Mouse (Mus musculus) gastrocnemius, adult 2 months (tissue): ENCODE measurements at regions not wholly inside any gene's neighbourhood (a gene's known extent, or its start where the extent isn't known, plus 50 kb on each side); places are given as distances from the start of the nearest gene placed in this dataset.
"Not testable (repeated sequence)": the region's sequence is repeated elsewhere in the genome, so short reads cannot be mapped to it uniquely, and the experiment has no call there.

Experiments
- DNase-seq: peaks from one replicate; pipeline ENCODE4 v3.0.0; 2022
- H3K27ac ChIP-seq: fragments of 200-600 bp; 2 replicates; pipeline ENCODE4 v1.8.1; 2022; ENCODE audit warnings: mild to moderate bottlenecking
- H3K4me3 ChIP-seq: fragments of 200-600 bp; 2 replicates; pipeline ENCODE4 v1.8.1; 2022; ENCODE audit warnings: mild to moderate bottlenecking, moderate library complexity
- CTCF ChIP-seq: fragments of 200-600 bp; IDR thresholded peaks from 2 replicates; pipeline ENCODE4 v1.8.1; 2022; ENCODE audit warnings: antibody characterized with exemption, mild to moderate bottlenecking, moderate library complexity
- intact Hi-C: fragments of 180-260 bp; cut with DNase I; formaldehyde crosslinking; loops from one replicate; pipeline ENCODE4 v1.15.1; 2025

GRCm38 (mm10) chr5:59831836-59832235 is 1976.8 kb upstream of the G6pd2 start:
- no peak overlapping the region for H3K4me3 ChIP-seq
- no peak overlapping the region for H3K27ac ChIP-seq
- intact Hi-C loops: no loop called here
- no peak for TF ChIP-seq CTCF
- DNase-seq: no peak

GRCm38 (mm10) chr5:59845745-59846144 is 1962.9 kb upstream of the G6pd2 start:
- no peak for TF ChIP-seq CTCF
- H3K27ac ChIP-seq: no peak overlapping the region
- intact Hi-C loops: no loop called here
- no peak overlapping the region for H3K4me3 ChIP-seq
- no peak for DNase-seq

GRCm38 (mm10) chr5:59847643-59848042 is 1961.0 kb upstream of the G6pd2 start:
- Histone ChIP-seq H3K4me3 (no peak overlapping the region), H3K27ac (no peak overlapping the region)
- no peak for DNase-seq
- intact Hi-C loops: no loop called here
- TF ChIP-seq CTCF: no peak

DNA sequence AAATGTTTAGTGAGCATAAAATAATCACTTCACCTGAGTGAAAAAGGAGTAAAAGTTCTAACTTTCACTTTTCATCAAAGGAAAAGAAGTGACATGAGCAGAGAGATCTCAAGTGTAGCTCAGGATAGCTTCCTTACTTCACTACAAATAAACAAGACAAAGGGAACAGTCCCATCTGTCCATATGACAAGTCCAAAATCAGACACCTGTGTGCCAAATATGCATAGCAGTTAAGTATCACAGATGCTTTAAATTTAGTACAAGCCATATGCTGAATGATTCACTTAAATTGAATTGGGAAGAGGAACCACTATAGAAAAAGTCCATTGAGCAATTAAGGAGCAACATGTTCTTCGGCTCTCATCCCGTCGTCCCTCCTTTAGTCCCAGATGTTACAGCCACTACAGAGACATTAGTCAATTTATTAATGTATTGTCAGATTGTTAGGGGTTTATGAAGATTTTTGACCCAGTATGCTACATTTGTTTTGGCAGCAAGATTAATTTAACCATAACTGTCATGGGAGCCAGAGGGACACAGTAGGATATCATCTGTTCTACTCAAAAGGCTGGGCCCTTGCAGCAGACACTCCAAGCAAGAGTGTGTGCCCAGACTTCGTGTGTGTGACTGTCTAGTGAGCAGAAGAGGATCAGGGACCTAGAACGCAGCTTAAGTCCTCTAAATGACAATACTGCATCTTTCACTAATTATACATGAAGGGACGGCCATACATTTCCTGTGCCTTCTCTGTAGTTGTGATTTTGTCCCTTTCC is 1914.5 kb upstream of the G6pd2 start:
- DNase-seq: no peak
- TF ChIP-seq CTCF: no peak
- H3K4me3 ChIP-seq: no peak overlapping the region
- intact Hi-C loops: no loop called here
- no peak overlapping the region for H3K27ac ChIP-seq

DNA sequence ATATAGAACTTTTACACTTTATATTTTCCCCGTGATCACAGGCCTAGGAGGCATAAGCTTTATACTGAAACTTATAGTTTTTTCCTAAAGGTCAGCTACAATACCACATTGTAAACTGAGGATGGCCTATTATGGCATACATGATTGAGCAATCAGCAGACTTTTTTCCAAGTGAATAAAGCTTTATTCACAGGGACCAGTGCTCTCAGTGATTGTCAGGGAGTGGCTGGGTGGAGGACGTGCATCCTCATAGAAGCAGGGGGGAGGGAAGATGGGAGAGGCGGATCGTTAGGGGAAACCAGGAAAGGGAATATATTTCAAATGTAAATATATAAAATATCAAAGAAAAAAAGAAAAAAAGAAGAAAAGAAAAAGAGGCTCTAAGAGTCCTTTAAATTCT is 1886.7 kb upstream of the G6pd2 start:
- intact Hi-C loops: no loop called here
- no peak for DNase-seq
- Histone ChIP-seq H3K4me3 (no peak overlapping the region), H3K27ac (no peak overlapping the region)
- TF ChIP-seq CTCF: no peak

DNA sequence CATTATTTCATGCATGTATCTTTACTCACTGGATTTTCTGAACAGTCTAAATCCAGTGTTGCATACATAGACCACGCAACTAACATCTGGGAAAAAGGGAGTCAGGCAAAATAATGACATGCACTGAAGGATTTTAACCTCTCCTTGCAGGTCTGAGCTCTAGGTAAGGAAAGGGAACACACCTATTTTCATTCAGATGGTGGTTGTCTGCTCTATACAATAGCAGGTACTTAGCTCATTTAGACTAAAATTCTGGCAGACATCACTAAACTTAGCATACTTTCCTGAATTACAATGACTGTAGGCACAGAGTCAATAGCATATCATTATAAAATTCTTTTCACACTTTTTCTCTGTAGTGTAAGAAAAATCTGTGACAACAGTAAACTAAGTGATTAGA is 1867.8 kb upstream of the G6pd2 start:
- intact Hi-C loops: no loop called here
- H3K27ac ChIP-seq: no peak overlapping the region
- no peak overlapping the region for H3K4me3 ChIP-seq
- DNase-seq: no peak
- no peak for TF ChIP-seq CTCF

- Histone ChIP-seq H3K4me3 (no peak overlapping the region), H3K27ac (no peak overlapping the region)
- no peak for TF ChIP-seq CTCF
- DNase-seq: no peak
- intact Hi-C loops: no loop called here
These were observed 1862.9 kb upstream of the G6pd2 start for GRCm38 (mm10) chr5:59945761-59946160.

DNA sequence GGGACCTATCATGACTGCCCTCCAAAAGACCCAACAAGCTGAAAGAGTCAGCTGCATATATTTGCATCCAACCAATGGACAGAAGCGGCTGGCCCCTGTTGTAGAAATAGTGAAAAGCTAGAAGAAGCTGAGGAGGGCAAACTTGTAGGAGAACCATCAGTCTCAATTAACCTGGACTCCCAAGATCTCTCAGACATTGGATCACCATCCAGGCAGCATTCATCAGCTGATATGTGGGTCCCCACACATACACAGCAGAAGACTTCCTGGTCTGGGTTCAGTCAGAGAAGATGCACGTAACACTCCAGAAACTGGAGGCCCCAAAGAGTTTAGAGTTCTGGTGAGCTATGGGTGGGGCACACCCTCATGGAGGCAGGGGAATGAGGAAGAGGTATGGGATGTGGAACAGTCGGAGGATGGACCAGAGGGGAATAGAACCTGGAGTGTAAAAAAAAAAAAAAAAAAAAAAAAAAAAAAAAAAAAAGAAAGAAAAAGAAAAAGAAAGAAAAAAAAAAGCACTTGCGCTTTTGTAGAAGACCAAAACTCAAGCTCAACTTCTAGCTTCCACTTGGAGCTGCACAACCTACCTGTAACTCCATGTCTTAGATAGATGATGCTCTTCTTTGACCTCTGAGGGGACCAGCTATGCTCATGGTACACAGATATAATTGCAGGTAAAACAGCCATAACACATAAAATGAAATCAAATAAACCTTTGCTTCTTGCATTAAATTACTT is 1860.6 kb upstream of the G6pd2 start:
- intact Hi-C loops: no loop called here
- no peak for TF ChIP-seq CTCF
- Histone ChIP-seq H3K4me3 (no peak overlapping the region), H3K27ac (no peak overlapping the region)
- no peak for DNase-seq

DNA sequence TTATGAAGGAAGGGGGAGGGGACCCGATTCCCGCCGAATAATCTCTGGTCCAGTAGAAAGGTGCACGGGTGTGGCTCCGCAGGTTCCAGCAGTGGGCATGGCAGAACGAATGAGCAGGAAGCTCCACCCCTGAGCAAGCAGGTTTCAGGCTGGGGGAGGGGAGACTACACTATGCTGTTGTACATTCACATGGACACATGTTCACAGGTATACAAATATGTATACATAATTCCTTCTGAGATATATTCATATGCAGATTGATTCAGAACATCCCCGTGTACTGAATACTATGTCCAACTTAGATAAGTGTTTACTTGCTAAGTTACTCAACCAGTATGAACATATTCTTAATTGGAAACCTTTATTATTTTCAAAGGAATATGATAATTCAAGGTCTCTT is 1852.4 kb upstream of the G6pd2 start:
- H3K27ac ChIP-seq, intact Hi-C loops, DNase-seq, H3K4me3 ChIP-seq: not testable (repeated sequence)

DNA sequence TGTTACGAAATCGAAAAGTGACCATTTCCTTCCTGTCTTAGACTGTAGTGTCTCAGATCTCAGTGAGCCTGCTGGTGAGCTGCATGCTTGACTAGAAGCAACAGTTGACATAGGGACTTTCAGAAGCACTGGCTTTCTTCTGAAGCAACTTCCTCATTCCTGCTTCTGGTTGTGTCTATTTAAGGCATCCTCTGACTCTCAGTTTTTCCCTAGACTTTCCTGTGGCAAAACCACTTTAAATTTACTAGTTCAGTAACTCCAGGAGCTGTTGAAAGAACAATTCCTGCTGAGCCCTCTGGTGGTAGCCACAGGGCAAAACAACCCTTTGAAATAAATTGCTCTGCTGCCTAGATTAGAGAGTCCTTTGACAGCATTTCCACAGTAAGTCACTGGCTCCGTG is 1811.9 kb upstream of the G6pd2 start:
- TF ChIP-seq CTCF: peak; percentile 16; the same call in 1 of the 2 replicates
- Histone ChIP-seq H3K27ac (no peak overlapping the region), H3K4me3 (no peak overlapping the region)
- no peak for DNase-seq
- intact Hi-C loops: no loop called here

DNA sequence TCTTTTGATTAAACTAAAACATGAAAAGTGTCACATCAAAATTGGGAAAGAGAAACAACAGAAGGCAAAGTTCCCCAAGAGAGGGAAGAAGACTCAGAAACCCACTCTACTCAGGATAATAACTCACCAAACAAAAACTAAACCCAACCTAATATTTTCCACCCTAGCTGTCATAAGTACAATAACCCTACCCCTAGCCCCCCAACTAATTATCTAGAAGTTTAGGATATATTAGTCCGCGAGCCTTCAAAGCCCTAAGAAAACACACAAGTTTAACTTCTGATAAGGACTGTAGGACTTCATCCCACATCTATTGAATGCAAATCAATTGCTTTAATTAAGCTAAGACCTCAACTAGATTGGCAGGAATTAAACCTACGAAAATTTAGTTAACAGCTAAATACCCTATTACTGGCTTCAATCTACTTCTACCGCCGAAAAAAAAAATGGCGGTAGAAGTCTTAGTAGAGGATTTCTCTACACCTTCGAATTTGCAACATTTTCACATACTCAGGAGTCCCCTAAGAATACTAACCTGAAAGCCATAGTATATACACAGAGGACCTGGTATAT is 1765.9 kb upstream of the G6pd2 start:
- H3K4me3 ChIP-seq, intact Hi-C loops, DNase-seq, H3K27ac ChIP-seq: not testable (repeated sequence)

- TF ChIP-seq CTCF: no peak
- intact Hi-C loops: no loop called here
- no peak overlapping the region for H3K27ac ChIP-seq
- DNase-seq: no peak
- H3K4me3 ChIP-seq: no peak overlapping the region
These were observed 1759.6 kb upstream of the G6pd2 start for GRCm38 (mm10) chr5:60049053-60049452.

- TF ChIP-seq CTCF: no peak
- Histone ChIP-seq H3K27ac (no peak overlapping the region), H3K4me3 (no peak overlapping the region)
- intact Hi-C loops: no loop called here
- DNase-seq: no peak
These were observed 1747.4 kb upstream of the G6pd2 start for GRCm38 (mm10) chr5:60061178-60061577.
